Mouse (Mus musculus) spleen, postnatal 14 days (tissue): Measurements from ENCODE around the gene Wfdc3.
"Not testable (repeated sequence)": the region's sequence is repeated elsewhere in the genome, so short reads cannot be mapped to it uniquely, and the experiment has no call there.

ENCODE experiments used
- DNase-seq, 2 experiments: peaks; one replicate each; pipeline ENCODE4 v3.0.0; 2021 to 2022; ENCODE audit warnings: low spot score in 2 of 2

The Wfdc3 gene

DNA sequence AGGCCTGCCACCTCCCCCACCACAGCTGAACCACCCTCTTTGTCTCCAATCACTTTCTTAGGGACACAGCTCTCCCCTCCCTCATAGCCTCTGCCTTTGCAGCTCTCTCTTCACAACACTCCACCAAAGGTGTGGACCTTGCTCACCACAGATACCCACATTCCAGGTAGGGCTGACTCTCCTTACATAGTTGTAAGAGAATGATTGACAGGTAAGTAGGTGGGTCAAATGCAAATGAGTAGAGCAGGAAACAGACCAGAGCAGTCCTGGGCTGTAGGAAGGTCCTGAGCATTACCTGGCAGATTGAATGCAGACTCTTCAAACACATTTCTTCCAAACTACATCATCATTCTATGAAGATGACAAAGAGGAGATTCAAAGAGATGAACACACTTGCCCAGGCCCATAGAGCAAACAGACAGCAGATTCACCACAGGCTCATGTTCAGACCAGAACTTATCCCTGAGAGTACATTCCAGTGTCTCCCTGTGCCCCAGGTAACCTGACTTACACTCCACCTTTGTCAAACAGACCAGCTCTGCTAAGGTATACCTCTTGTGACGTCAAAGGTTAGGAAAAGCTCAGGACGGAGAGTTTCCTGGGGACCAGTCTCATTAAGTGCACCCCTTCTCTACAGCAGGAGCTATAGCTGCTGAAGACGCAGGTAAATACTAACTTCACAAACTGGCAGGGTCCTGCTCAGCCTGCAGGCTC is 8.2 kb downstream of the Wfdc3 start:
- DNase-seq: no peak

DNA sequence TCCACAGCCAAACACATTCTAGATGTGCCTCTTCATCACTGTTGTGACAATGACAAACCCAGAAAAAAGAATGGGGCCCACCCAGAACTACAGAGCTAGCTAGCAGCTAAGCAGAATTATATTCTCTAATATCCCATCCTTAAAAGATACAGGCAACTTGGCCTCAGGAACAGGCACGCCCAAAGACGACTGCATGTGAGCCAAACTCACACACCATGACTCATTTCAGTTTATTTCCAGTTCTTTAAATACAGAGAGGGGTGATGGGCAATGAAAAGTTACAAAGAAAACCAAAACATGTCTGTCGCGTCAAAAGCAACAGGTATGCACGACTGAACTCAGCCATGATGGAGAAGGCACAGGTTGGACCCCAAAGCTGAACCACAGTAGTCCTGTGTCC is 10.3 kb downstream of the Wfdc3 start:
- DNase-seq: no peak

DNA sequence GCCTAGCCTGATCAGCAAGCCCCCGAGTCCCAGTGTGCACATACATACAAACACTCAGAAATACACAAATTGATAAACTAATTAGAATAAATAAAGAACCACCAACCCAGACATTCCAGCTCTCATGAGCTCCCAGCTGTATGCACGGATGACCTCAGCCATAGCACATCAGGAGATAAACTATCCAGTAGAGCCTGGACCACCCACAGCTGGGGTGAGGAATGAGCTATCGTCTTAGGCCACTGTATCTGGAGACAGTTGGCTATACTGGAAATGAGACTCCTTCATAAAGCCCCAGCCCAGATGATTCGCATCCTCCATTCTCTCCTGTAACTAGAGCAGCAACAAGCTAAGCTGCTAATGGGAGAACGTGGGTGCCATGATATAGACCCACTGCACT is 10.9 kb downstream of the Wfdc3 start:
- DNase-seq: no peak

DNA sequence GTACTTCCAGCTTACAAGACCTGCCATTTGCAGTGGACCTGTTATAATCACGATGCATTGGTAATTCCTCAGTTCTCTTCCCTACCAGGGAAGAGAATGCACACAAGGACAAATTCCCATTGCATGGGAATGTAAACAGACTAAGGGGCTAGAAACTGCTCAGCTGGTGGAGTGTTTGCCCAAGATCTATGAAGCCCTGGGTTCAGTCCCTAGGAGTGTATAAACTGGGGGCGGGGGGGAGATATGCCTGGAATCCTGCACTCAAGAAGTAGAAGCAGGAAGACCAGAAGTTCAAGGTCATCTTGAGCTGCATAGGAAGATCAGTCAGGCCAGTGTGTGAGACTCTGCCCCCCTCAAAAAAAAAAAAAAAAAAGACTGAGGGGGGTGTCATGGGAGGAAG is 12.5 kb downstream of the Wfdc3 start:
- no peak for DNase-seq

DNA sequence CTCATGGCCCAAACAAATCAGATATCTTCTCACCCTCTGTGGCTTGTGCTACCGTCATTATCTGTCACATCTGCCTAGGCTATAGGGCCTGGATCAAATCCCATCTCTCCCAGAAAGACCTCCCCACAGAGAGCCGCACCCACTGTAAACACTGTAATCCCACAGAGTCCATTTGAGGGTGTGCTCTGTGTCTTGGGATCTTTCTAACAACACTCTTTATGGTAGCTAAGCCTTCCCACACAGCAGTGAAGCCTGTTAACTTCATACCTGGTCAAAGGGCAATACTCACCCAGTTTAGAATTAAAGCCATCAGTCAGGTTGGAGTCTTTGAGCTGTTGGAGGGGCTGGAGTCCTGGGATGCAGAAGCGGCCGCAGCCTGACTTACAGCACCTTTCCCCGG is 14.0 kb downstream of the Wfdc3 start:
- DNase-seq: no peak

DNA sequence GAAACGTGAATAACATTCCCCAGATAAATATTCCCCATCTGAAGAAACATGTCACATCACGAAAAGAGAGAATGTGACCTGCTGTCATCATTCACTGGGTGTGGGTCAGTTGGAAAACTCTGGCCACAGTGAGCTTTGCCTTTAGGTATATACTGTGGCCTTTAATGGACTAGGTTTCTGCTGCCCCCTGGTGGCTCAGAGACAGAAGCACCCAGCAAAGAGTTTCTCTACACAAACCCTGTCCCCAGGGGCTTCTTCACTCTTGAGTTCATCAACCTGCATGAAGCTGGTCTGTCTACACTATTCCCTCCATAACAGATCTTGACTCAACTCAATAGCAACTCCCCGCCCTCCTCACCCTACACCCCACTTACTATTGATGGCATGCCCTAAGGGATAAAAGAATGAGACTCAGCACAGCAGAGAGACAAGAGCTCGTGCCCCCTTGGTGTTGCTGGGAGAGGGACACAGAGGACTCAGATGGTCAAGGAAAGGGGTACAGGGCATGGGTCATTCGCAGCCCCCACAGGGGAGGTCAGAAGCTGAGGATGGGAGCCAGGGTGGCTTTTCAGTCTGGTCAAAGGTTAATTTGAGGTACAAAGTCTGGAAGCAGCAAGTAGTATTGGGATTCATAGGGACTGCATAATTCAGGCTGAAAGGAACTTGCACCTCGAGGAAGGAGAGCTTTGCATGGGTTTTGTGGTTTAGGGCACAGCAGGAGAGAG is 19.7 kb downstream of the Wfdc3 start:
- peak; percentile 33 to 63 for DNase-seq

DNA sequence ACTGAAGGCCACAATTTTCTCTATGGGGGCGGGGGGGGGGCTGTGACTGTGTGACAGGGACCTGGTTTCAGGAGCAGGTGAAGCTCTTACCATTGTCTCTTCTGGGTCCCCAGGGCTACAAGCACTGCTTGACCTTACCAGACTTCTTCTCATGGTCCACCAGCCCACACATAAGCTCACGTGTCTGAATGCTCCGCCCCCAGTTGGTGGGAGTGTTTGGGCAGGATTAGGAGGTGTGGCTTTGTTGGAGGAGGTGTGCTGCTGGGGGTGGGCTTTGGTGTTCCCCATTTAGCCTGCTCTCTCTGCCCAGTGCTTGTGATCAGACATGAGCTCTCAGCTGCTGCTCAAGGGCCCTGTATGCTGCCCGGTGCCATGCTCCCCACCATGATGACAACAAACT is 22.5 kb downstream of the Wfdc3 start:
- DNase-seq: no peak

DNA sequence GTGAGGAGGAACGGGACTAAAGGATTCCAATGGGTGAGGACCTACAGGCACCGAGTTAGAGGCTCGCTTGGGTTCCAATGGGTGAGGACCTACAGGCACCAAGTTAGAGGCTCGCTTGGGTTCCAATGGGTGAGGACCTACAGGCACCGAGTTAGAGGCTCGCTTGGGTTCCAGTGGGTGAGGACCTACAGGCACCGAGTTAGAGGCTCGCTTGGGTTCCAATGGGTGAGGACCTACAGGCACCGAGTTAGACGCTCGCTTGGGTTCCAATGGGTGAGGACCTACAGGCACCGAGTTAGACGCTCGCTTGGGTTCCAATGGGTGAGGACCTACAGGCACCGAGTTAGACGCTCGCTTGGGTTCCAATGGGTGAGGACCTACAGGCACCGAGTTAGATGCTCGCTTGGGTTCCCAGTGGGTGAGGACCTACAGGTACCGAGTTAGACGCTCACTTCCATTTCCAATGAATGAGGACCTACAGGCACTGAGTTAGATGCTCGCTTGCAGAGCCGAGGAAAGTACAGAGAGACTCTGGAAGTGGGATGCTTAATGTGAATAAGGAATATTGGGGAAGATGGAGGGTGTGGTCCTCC is 29.4 kb downstream of the Wfdc3 start:
- not testable (repeated sequence) for DNase-seq

DNA sequence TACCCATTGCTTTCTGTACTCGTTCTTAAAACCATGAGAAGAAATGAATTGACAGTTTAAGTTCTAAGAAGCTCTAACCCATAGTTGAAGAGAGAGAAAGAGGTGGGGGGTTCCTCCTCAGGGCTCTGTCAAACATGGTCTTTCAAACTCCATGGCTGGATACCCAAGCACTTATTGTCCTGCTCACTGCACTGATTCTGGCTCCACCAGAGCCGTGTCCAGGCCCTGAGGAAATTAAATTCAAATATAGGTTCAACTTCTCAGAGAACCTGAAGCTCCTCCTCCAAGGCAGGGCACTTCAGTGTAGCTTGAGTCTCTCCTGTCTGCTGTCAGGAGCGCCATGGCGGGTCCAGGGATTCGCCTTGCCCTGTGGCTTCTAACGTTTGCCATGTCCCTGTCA is 30.7 kb downstream of the Wfdc3 start, which contains the start of gene Spint5:
Gene Spint5 (plus strand): TSS at position 301 of the 400 bp plus-strand sequence.
- no peak for DNase-seq

DNA sequence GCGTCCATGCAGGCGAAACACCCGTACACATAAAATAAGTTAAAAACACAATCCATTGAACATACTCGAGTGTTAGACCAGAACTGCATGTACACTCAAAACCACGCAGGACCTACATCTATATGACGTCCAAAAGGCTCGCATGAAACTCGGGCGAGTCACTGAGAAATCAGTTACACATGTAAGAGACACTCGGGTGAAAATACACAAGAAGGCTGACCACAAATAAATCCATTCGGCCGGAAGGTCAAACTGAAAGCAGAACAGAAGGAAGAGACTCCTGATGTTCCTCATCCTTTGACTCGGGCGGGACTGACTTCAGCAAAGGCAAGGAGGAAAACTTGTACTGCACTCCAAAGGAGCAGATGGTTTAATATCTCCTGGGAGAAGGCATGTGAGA is 39.7 kb downstream of the Wfdc3 start:
- no peak for DNase-seq

DNA sequence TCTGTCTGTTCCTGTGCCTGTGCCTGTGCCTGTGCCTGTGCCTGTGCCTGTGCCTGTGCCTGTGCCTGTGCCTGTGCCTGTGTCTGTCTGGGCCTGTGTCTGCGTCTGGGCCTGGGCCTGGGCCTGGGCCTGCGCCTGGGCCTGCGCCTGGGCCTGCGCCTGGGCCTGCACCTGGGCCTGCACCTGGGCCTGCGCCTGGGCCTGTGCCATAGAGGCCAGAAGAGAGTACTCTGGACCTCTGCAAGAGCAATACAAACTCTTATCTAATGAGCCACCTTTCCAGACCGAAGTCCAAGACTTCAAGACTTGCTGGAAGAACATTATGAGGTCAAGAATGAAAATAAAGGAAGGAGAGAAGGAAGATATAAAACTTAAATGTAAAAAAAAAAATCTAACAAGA is 40.4 kb downstream of the Wfdc3 start:
- DNase-seq: no peak

DNA sequence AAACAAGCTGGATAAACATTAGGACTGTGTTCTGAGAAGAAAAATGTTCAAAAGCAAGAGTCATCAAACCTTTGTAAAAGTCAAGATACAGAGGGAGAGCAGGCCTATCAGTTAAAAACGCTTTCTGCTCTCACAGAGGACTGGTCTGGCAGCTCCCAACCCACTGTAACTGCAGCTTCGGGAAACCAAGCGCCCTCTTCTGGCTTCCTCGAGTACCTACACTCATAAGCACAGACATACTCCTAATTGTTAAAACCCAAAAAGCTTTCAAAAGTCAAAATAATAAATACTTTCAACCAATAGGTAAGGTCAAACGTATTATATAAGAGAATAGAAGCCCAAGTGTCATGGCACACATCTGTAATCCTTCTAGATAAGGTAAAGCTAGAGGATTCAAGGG is 41.5 kb downstream of the Wfdc3 start:
- no peak for DNase-seq

DNA sequence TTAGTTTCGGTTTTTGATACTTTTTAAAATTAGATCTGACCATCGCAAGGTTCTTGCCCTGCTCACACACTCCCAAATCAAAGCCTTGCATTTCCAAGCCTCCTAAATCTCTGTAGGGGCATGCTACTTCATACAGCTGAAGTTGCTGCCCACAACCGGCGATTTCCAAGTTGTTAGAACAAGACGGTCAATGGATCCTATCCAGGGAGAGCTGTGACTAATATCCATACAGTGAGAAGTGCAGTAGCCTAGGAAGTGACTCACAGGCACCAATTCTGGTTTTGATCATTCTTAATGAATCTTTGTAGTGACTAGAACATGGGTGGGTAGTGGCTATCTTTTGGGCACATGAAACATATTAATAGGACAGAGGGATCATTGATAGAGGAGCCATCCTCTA is 44.0 kb downstream of the Wfdc3 start:
- no peak for DNase-seq

DNA sequence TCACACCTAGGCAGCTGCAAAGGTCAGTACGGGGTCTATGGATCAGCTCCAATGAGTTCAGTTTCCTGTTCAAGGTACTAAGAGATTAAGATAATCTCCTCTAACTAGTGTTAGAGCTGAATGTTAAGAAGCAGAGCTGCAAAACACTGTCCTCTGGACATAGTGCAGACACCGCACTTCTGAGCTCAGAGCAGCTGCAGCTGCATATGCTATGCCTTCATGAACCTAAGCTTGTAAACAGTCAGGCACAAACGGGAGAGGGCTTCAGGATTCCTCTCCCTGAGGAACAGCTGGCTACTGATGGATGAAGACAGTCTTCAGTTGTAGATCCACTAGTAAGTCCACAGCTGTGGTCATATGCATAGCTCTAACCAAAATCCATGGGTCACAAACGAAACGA is 44.8 kb downstream of the Wfdc3 start:
- no peak for DNase-seq

DNA sequence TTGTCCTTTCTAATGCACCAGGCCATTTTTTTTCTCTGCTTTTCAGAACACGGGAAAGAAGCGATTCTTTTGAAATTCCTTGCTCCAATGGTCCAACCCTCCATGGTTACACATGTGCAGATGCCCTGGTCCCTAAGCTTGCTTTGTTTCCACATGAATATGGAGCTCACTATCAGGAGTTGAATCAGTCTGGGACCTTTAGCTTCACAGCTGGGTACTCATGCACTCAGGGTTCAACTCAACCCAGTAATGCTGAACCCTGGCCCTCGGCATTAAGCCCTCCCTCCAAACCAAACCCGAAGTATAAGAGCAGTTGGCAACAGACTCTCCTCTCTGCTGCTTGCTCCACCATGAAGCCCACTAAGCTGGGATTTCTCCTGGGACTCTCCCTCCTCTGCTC is 47.5 kb downstream of the Wfdc3 start, which contains the start of gene Spint4:
Gene Spint4 (plus strand): TSS at position 301 of the 400 bp plus-strand sequence.
- DNase-seq: no peak

DNA sequence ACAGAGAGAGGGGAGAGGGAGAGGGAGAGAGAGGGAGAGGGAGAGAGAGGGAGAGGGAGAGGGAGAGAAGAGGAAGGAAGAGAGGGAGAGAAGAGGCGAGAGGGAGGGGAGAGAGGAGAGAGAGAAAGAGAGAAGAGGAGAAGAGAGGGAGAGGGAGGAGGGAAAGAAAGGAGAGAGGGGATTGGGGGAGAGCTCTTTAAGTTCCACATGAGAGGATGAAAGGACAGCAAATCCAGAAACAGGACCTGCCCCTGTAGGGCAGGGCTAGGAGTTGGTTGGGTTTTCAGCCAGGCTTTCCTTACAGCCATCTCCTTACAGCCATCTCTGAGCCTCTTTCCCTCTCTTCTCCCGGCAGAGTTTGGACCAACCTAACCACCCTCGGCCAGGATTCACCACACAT is 60.9 kb downstream of the Wfdc3 start, which contains the start of gene Wfdc13:
Gene Wfdc13 (plus strand): TSS at position 301 of the 400 bp plus-strand sequence.
- no peak for DNase-seq
